Mouse (Mus musculus) retina, embryonic 14.5 days (tissue): ENCODE results near the gene Smc1b.

Experiments
- DNase-seq: peaks from one replicate; pipeline ENCODE4 v3.0.0-alpha.2; 2015; ENCODE audit warnings: low spot score

The Smc1b gene

DNA sequence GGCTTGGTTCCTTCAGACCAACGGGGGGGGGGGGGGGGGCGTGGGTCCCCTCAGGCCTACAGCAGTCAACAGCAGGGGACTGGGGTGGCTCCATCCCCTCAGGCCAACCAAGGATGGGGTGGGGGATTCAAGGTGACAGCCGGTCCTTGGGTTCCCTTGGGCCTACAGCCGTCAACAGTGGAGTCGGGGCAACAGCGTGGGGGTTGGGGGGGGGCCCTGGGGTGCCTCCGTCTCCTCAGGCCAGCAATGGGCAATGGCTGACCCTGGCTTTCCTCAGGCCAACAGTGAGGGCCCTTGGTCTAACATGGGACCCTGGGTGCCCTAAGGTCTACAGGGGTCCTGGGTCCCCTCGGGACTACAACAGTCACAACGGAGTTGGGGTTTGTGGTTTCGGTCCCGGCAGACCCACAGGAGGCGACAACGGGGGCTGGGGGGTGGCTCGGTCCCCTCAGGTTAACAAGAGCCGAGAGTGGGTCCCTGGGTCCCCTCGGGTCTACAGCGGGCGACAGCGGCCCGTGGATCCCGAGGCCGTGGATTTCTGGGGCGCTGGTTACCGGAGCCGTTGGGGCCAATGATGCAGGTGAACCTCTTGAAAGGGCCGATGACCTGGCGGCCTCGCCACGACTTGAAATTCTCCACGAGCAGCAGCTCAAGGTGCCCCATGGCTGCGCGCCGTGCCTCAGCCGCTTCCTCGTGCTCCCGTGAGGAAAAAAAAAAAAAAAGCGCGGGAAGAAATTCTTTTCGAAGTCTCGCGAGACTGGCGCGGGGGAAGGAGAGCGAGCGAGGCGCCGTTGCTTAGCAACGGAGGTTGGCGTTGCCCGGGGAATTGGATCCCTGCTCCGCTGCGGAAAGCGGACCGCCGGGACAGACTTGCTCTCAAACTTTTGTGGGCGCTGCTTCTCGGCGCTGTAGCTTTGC, at the start of gene Smc1b, which contains the start of gene Ribc2:
TSS of gene Smc1b (minus strand) at position 690 of the 918 bp plus-strand sequence.
TSS of gene Ribc2 (plus strand) at position 804 of the 918 bp plus-strand sequence.
- DNase-seq: peak; percentile 89

DNA sequence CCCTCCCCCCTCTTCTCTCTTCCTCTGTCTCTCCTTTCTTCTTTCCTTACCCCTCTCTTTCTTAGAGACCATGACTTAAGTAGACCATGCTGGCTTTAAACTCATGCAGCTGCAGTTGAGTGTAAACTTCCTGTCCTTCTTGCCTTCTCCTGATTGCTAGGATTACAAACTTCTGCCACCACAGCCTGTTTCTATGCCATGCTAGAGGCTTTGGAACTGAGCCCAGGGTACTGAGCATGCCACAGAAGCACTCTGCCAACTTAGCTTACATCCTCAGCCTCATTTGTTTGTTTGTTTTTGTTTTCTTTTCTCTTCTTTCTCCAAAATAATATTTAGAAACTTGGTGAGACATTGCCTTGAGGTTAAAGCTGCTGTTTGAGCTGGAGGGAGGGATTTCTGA, 48.6 kb upstream of the Smc1b start:
- DNase-seq: no peak

DNA sequence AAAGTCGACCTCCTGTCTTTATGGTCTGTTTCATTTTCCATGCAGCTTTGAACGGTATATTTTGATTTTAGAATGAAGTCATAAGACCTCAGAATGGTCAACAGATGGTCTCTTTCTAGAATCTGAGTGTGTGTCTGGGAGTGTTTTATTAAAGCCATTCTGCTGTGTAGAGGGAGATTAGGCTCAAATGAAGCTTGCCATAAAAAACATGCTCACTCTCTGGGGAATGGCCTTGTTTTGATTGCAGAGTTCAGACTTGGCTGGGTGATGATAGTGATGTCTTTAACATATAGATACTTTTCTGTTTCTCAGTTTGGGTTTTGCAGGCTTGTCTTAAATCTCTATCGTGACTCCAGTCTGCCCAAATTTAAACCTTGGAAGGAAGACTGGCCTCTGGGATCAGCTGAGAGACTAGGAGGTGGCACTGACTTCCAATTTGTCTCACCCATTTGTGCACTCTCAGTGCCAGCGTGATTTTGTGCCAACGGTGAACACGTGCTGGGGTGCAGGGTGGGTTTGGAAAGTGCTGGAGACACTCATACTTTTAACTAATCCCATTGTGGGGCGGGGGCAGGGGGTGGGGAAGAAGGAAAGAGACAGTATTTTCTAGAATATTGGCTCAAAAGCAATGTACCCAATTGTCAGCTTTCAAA, 47.9 kb upstream of the Smc1b start:
- no peak for DNase-seq

DNA sequence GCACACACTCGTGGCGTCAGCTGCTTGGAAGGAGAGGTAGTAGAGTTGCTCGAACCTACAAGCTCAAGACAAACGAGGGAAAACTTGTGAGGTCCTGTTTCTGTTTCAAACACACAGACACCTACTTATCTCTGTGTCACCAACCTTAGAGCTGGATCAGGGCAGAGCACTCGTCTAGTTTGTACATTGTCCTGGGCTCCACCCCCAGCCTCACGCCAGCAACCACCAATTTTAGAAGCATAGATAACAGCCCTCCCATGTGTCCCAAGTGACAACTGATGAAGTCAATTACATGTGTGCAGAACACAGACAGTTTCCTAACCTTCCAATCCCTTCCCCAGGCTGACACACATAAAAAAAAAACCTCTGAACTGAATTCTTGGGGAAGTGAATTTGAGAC, 46.4 kb upstream of the Smc1b start:
- DNase-seq: no peak

DNA sequence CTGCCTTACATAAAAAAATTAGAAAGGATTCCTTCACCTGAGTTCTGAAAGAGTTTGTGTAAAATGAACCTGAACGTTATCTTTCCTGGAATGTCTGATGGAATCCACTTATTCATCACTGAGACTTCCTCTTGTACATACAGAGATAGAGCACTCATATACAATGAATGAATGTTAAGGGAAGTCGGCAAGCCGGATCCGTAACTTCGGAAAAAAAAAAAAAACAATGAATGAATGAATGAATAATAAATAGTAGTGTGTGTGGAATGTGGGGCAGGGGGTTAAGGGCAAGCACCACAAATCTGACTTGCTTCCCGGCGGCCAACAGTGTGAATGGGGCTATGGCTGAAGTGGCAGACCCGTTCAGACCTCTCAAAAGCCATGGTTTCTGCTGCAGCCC, 45.8 kb upstream of the Smc1b start:
- DNase-seq: peak; percentile 58

DNA sequence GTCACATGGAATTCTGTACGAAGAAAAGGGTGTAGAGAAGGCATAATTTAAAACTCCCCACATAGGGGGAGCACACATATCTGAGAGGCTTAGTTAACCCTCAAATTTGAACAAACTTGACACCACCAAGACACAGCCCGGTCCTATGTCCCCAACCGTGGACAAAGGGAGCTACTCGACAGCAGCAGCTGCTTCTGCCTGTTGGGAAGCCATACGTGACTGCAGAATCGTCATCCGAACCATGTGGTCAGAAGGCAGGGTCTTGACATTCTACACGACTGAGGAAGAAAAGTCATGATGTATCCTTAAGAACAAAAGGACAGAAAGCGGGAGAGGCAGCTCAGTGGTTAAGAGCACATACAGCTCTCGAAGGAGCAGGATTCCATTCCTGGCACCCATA, 42.3 kb upstream of the Smc1b start:
- no peak for DNase-seq

DNA sequence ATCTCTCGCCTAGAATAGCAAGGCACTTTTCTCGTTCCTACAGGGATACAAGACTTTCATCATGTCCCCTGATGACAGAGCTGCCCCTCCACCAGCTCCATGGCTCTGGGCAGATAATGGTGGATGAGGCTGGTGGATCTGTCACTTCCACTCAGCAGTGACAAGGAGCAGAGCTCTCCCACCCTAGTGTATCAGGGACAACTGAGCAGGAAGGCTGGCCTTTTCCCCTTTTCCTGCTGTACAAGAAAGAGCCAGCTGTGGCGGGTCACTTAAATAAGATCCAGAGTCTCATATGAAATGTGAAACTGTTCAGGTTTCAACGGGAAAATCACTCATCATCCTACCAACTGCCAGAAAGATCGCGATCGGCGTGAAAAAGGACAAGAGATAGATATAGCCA, 41.7 kb upstream of the Smc1b start:
- peak; percentile 19 for DNase-seq

DNA sequence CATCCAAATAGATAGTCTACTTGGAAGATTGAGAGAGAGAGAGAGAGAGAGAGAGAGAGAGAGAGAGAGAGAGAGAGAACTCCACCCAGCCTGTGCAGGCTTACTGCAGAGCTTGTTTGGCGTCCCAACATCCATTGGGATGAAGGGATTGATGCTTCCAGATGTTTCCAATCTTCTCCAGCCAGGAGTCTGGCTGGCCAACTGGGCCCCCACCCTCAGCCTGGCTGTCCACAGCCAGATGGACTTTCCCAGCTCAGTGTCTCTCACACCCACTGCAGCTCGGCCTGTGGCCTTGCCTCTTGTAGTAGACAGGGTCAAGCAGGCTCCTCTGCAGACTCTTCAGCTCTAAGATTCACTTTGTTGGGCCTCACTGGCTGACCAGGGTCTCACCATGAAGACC, 40.3 kb upstream of the Smc1b start:
- no peak for DNase-seq

DNA sequence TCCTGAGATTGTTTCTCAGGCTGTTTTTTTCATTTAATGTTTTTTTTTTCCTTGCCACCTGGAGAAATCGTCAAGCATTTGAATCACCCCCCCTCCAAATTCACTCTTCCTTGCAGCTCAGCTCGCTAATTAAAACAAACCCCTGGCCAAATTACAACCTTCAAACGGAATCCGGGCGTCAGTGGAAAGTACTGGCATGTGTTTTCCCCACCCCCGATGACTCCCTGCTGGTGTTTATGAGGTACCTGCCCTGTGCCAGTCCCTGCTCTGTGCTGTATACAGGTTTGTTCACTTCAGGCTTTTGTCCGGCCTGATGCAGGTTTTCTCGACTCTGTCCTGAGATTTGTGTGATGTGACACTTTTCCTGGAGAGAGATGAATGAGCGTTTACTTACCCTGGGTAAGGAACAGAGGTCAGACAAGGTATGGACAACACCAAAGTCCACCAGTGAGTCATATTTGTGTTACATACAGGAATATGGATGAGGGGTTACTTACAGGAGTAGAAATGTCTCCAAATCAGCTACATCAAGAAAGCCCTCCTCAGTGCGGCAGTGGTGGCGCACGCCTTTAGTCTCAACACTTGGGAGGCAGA, 35.4 kb upstream of the Smc1b start:
- no peak for DNase-seq

DNA sequence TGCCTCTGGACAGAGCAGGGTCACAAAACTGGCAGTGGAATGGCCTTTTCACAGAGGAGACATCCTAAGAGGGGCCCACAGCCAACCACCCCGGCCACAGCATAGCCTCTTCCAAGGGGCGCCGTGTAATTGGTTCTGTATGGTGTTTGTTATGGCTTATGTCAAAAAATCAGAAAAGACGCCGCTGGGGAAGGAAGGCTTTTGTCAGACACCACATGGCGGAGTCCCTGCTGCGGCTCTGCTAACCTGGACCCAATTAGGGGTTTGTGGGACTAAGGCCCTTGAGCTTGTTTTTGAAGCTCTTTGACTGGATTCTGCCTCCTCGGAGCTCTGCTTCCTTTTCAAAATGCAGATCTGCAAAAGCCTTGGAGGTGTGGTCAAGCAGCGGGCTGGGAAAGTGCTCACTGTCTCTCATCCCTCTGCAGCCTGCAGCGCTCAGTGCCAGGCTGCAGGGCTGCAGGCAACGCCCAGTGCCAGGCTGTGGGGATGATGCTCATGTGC, 34.7 kb upstream of the Smc1b start:
- DNase-seq: peak; percentile 38

DNA sequence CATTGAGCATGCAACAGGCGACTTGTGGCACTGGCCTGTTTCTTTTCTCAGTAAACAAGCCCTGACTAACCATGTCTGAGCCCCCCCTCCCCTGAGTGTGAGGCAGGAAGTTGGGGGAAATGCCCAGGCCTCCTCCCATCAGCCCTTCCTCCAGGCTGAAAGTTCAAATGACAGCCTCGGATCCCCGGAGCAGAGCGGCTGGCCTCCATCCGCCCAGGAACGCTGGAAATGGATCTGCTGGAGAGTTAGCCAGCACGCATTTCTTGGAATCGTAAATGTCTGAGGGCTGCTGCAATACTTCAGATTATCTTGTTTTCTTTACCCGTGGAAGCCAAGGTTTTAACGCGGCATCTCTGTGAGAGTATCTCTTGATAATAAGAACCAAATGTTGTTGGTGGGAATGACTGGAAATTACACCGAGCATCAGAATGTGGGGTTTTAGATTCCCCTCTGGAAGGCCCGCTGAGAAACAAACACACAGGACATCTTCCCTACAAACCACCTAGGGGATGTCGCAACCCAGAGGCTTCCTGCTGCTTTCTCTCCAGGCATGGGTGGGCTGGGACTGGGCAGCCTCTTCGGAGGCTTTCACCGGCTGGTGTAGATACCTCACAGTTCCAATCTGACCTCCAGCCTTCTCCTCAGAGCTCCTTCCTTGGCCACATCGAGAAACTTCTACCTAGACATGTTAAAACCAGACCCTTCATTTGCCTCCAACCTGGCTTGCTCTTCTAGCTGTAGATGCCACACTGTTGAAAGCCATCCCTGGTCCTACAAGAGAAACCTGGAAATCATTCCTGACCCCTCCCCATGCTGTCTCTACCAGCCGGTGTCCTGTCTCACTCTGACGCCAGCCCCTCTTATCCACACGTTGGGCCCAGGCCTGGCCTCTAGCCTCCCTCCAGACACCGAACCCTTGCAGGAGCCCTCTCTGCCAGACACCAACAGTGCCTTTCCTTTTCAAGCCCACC, 31.2 kb upstream of the Smc1b start:
- no peak for DNase-seq

DNA sequence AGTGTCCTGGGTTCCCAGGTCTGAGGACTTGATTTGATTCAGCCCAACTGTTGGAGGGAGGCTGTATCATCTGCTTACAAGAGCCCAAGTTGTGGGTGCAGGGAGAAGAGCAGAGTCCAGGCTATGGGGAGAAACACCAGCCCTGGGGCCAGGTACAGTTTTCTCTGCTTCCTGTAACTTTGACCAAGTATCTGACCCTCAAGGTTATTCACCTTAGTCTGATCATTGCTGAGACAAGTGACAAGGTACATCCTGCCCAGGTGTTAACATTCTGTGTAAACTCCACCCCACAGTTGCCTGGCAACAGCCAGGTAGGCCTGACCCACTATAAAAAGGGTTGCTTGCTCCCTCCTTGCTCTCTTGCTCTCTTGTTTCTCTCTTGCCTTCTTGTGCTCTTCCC, 29.7 kb upstream of the Smc1b start:
- no peak for DNase-seq

DNA sequence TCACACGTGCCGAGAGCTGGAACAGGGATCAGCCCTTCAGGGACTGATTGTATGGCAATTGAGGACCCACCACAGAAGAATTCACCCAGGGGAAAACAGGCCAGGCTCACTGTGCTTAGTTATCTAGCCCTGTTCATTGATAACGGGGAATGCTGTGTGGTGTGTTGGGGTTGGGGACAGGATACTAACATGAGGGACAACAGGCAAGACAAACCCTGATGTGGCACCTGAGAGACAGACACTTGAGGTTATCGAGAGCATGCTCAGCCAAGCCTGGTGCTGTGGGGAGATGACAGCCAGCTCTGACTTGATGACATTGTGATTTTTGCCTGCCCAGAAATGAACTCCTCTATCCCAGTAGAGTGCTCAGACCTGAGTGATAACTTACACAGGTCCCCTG, 24.4 kb upstream of the Smc1b start:
- DNase-seq: no peak

DNA sequence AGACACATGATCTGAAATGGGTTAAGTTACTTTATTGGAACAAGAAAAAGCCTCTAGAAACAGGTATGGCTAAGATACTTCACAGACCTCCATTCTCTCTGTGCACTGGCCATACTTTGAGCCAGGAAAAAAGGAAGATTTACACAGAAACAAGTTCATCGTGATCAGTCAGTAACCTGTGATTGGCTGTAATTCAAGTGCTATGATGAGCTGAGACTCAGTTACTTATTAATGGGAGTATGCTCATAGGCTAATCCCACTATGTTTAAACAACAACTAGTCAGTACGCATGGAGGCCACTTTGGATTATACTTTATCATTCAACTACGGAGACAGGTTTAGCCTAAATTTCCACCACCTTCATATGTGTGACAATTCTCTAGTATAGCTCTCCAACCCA, 22.3 kb upstream of the Smc1b start:
- no peak for DNase-seq

DNA sequence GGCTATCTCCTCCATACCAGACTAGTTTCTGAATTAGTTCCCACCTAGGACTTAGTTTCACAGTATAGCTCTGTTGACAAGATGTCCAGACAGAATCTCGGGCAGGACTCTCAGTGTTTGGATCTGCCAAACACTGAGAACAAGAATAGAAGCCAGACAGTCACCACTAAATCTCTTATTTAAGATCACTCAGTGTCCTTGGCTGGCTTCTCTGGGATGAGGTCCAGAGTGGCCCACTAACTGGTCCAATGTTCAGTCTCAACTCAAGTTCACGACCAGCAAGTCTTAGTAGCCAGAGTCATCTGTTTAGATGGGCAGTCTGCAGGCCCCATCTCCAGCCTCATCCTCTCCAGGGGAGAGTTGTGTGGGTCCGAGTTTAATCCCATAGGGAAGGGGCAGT, 20.8 kb upstream of the Smc1b start:
- no peak for DNase-seq

DNA sequence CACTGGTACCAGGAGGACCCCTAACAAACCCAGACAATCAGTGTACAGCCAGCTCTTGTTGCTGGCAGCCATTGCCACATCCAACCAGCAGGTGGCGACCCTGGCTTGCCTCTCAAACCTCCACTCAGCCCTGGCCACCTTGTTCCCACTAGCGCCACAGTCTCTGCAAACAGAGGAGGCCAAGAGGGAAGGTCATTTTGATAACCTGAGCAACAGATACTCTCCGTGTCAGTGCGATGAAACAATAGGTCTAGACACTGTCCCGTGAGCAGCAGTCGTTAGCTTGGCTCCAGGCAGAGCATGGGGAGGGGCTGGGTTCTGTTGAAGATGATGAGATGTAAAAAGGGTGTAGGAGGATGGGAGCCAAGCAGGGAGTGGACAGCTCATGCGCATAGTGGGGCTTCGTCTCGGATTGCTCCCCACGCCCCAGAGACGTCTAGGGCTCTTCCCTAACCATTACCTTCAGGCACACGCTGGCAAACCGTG, 19.7 kb upstream of the Smc1b start:
- peak; percentile 86 for DNase-seq

DNA sequence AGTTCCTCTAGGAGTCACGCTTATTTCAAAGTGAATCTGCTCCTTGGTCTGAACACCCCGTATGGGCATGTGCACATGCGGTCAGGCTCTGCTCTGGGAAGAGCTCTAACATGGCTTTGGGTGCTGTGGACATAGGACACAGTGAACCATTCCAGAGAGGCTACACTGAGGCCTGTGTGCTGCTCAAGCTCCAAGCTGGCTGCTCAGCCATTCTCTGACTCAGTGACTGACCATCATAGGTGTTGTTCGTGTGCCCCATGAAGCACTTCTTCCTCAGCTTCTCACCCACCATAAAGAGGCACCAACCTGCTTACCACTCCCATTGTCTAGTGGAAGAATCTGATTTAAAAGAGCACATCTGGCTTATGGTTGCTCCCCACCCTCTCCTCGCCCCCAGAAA, 12.5 kb upstream of the Smc1b start:
- no peak for DNase-seq

DNA sequence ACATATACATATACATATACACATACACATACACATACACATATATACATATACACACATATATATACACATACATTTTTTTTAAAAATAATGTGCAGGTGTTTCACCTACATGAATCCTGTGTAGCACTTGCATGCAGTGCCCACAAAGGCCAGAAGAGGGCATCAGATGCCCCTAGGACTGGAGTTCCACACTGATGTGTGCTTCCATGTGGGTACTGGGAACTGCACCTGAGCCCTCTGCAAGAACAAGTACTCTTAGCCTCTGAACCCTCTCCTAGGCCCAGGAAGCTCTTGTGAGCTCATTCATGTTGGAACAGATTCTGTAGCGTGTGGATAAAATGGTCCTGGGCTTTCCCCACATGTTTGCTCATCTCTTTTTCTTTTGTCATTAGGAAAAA, 12.0 kb upstream of the Smc1b start:
- no peak for DNase-seq

DNA sequence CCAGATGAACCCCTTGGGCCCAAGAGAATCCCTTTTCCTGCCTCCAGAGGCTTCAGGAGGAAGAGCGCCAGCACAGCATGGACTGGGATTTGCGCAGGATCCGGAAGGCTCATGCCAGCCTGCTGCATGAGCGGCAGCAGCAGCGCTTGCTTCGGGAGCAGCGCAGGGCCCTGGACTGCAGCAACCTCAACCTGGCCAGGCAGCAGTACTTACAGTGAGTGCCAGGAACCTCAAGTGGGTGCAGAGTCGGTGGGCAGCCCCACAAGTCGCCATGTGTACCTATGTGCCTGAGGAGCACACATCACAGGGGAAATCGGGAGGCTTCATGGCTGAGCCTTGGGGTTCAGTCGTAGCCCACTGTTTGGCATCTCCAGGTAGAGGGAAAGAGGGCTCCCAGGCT, 11.4 kb upstream of the Smc1b start:
- DNase-seq: no peak

DNA sequence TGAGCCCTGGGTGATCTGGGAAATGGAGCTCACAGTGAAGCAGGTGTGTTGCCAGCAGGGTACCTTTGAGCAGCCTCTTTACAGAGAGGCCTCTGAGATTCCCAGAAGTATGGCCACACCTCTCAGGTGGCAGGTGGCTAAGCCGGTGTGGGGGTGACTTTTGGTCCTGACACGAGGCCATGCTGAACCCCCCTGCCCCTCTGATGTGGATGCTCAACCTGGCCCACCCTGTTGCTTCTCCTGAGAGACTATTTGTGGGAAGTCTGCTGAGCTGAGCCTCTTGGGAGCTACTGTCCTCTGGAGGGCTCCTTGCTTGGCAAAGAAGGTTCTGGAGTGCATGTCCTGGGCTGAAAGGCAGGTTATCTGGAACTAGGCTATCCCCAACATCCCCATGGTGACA, 10.7 kb upstream of the Smc1b start:
- no peak for DNase-seq

DNA sequence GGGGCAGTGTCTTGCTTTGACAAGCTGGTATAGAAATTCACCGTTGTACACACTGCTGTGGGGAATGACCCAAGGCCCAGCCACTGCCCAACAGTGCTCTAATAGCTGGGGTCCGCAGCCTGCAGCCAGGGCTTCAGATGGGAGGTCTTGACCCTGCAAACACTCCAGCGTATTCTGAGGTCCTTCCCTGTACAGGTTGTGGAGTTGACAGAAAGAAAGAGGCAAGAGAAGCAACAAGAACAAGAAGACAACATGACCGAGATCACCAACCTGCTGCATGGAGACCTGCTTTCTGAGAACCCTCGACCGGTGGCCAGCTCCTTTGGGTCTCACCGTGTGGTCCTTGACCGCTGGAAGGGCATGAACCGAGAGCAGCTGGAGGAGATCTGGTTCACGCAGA, 9.5 kb upstream of the Smc1b start:
- no peak for DNase-seq

DNA sequence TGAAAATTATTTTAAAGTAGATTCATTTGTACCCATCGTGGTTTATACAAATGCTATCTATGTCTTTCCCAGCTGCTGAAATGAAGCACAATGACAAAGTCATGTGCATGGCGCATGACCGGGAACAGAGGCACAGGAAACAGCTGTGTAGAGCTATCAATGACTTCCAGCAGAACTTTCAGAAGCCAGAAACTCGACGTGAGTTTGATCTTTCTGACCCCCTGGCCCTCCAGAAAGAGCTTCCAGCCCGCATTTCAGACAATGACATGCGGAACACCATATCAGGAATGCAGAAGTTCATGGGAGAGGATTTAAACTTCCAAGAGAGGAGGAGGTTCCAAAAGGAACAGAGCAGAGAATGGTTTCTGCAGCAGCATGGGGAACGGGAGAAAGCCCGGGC, 3.4 kb upstream of the Smc1b start:
- DNase-seq: no peak
